ENCODE assay signal across 8 mouse cellular contexts in genomic region chr13:48552181-48553090, GRCm38 (mm10). TPM values are rescaled to one million over a fixed set of nuclear protein-coding genes. Genes with fewer than 3 reads are reported as not detected.
DNase-seq lines count a peak whose midpoint lies in the region; ATAC-seq and TF ChIP-seq lines count a peak whose summit lies in the region.

No protein-coding gene starts in this region.

- H3K4me2 ChIP-seq in embryonic facial prominence, embryonic 12.5 days (replicated peaks), result no peak overlapping the region

- no peak overlapping the region for H3K9ac ChIP-seq in embryonic facial prominence, embryonic 12.5 days

- no peak for TF ChIP-seq CTCF in cerebellum, adult 2 months (IDR thresholded peaks at IDR 0.05; ENCODE audit: borderline replicate concordance, insufficient read depth, low read depth, low read length)

- no peak for DNase-seq in embryonic facial prominence, embryonic 10.5 days (ENCODE audit: low spot score)
- DNase-seq in cerebellum, adult 2 months, result peak; percentile 94 to 95
- peak; percentile 85 to 93 for DNase-seq in gastrocnemius, adult 8-10 months (ENCODE audit: low spot score in 2 of 2)
- peak; percentile 28 for DNase-seq in induced T-regulatory cell, adult 2 months (ENCODE audit: low read depth)
- peak; percentile 94 for DNase-seq in left cerebral cortex, adult 18-20 months (ENCODE audit: low spot score in 2 of 2)
- DNase-seq in telencephalon, adult 2 months (ENCODE audit: low read depth, low spot score), result peak; percentile 83

- TF ChIP-seq POLR2A in cerebellum, adult 2 months (IDR thresholded peaks at IDR 0.05; ENCODE audit: borderline replicate concordance, insufficient read depth, low read length), result peak; percentile 72; the same call in 1 of the 2 replicates

- peaks cover 26% of the 10 kb centered on the region; the same call in 1 of the 2 replicates for H3K79me2 ChIP-seq in macrophage (ENCODE audit: inconsistent target)

- H3K9me3 ChIP-seq in embryonic facial prominence, embryonic 12.5 days, result no peaks in the 10 kb centered on the region
- no peaks in the 10 kb centered on the region for H3K9me3 ChIP-seq in embryonic facial prominence, embryonic 10.5 days

- no peaks in the 10 kb centered on the region for H3K36me3 ChIP-seq in embryonic facial prominence, embryonic 12.5 days
- H3K36me3 ChIP-seq in embryonic facial prominence, embryonic 10.5 days (replicated peaks), result no peaks in the 10 kb centered on the region
- no peaks in the 10 kb centered on the region for H3K36me3 ChIP-seq in macrophage (ENCODE audit: inconsistent target)

- WGBS in embryonic facial prominence, embryonic 12.5 days, result 72% methylated on average over 21 of the region's 21 CpGs
- 83% methylated on average over 21 of the region's 21 CpGs for WGBS in embryonic facial prominence, embryonic 10.5 days
- 2% methylated on average over 21 of the region's 21 CpGs for WGBS in cerebellum, adult 2 months
- 18% methylated on average over 21 of the region's 21 CpGs for WGBS in macrophage (ENCODE audit: missing documents)

- no peak for ATAC-seq in embryonic facial prominence, embryonic 12.5 days (ENCODE audit: insufficient number of reproducible peaks, insufficient read depth, low FRiP score, low TSS enrichment)

- no peak overlapping the region for H3K4me3 ChIP-seq in embryonic facial prominence, embryonic 12.5 days
- H3K4me3 ChIP-seq in embryonic facial prominence, embryonic 10.5 days, result no peak overlapping the region
- peak overlapping the region; percentile 8 for H3K4me3 ChIP-seq in cerebellum, adult 2 months (replicated peaks; ENCODE audit: insufficient read depth, low read depth, low read length)
- peak overlapping the region; percentile 25; the same call in 1 of the 2 replicates for H3K4me3 ChIP-seq in macrophage (ENCODE audit: inconsistent target)

- H3K27ac ChIP-seq in embryonic facial prominence, embryonic 12.5 days, result peak overlapping the region; percentile 48
- no peak overlapping the region for H3K27ac ChIP-seq in embryonic facial prominence, embryonic 10.5 days (replicated peaks)
- H3K27ac ChIP-seq in cerebellum, adult 2 months (ENCODE audit: insufficient read depth, low read length), result peak overlapping the region; percentile 34
- peak overlapping the region; percentile 87 for H3K27ac ChIP-seq in macrophage

- H3K4me1 ChIP-seq in embryonic facial prominence, embryonic 12.5 days, result peaks cover 14% of the 10 kb centered on the region
- H3K4me1 ChIP-seq in embryonic facial prominence, embryonic 10.5 days, result peaks cover 6% of the 10 kb centered on the region; the same call in 1 of the 2 replicates
- H3K4me1 ChIP-seq in cerebellum, adult 2 months (ENCODE audit: control insufficient read depth, insufficient read depth, low read length), result peaks cover 14% of the 10 kb centered on the region

- H3K27me3 ChIP-seq in embryonic facial prominence, embryonic 12.5 days, result no peaks in the 10 kb centered on the region
- no peaks in the 10 kb centered on the region for H3K27me3 ChIP-seq in embryonic facial prominence, embryonic 10.5 days (replicated peaks; ENCODE audit: low read depth, poor library complexity, severe bottlenecking)
- no peaks in the 10 kb centered on the region for H3K27me3 ChIP-seq in cerebellum, adult 2 months (ENCODE audit: control insufficient read depth, insufficient read depth, low read length)

RNA-seq across cellular contexts. Expression of gene A830005F24Rik, which starts 39.1 kb away (rescaled TPM):
- 3.4 and 3.7 TPM in 2 replicates for polyA plus RNA-seq in embryonic facial prominence, embryonic 12.5 days (2016; fragmentation: Nextera tagmentation; extraction: Ambion mirVana)
- polyA plus RNA-seq in embryonic facial prominence, embryonic 10.5 days (2016; fragmentation: Nextera tagmentation; extraction: Ambion mirVana), result 2.7 TPM in 2 replicates
- 1.6 and 1.9 TPM in 2 replicates for polyA plus RNA-seq in cerebellum, adult 2 months (2012; rRNA removed)
- total RNA-seq in gastrocnemius, adult 8-10 months (2022), result under 1 TPM in 1 of 4 experiments, not detected in 3; 0.44 TPM
- 1 to 10 TPM; 1.7 to 1.8 TPM for total RNA-seq in left cerebral cortex, adult 18-20 months (2021)
- 1 to 10 TPM in 1 of 26 experiments, not detected in 25; 1.0 TPM for total RNA-seq in macrophage (2018; cell fraction: chromatin; rRNA removed)
- under 1 TPM in 19 of 26 experiments, not detected in 7; 0.14 to 0.64 (median 0.37) TPM for total RNA-seq in macrophage (2018; cell fraction: cytosol; rRNA removed)
- total RNA-seq in macrophage (2018; cell fraction: nucleus; rRNA removed), result under 1 TPM in 1 of 26 experiments, not detected in 25; 0.77 TPM
- polyA plus RNA-seq in macrophage (2018), result 0.46 to 0.53 TPM in 2 of 3 replicates, not detected in the other

RNA-seq across cellular contexts. Expression of gene Zfp169, which starts 39.2 kb away (rescaled TPM):
- polyA plus RNA-seq in embryonic facial prominence, embryonic 12.5 days (2016; fragmentation: Nextera tagmentation; extraction: Ambion mirVana), result 4.4 and 5.3 TPM in 2 replicates
- polyA plus RNA-seq in embryonic facial prominence, embryonic 10.5 days (2016; fragmentation: Nextera tagmentation; extraction: Ambion mirVana), result 4.6 and 4.9 TPM in 2 replicates
- 15.2 and 15.5 TPM in 2 replicates for polyA plus RNA-seq in cerebellum, adult 2 months (2012; rRNA removed)
- total RNA-seq in gastrocnemius, adult 8-10 months (2022), result 1 to 10 TPM; 3.0 to 3.9 (median 3.7) TPM
- 10 to 100 TPM; 21.1 to 28.8 TPM for total RNA-seq in left cerebral cortex, adult 18-20 months (2021)
- total RNA-seq in macrophage (2018; cell fraction: chromatin; rRNA removed), result 10 to 100 TPM in 21 of 26 experiments, 1 to 10 TPM in 5; 4.0 to 62.0 (median 33.5) TPM
- 1 to 10 TPM in 24 of 26 experiments, under 1 TPM in 2; 0.81 to 8.4 (median 4.0) TPM for total RNA-seq in macrophage (2018; cell fraction: cytosol; rRNA removed)
- total RNA-seq in macrophage (2018; cell fraction: nucleus; rRNA removed), result 10 to 100 TPM in 20 of 26 experiments, 1 to 10 TPM in 6; 3.2 to 55.9 (median 27.6) TPM
- 3.9 to 5.8 TPM (median 5.4 TPM) in 3 replicates for polyA plus RNA-seq in macrophage (2018)

Comparison
In these comparisons a context has a peak if more than half of its experiments do, and no peak if none do; other contexts are left out.
1. H3K4me3 ChIP-seq: peak in cerebellum, adult 2 months (single experiment) and macrophage (single experiment); none in embryonic facial prominence, embryonic 12.5 days (single experiment) and embryonic facial prominence, embryonic 10.5 days (single experiment).